Mouse (Mus musculus) embryonic stem cell, embryonic (primary cell): ENCODE results near the gene Cask.

Experiments used
- CTCF ChIA-PET, 4 experiments: fragments of 300-600 bp in 2 of 4; fragments of 350-600 bp in 2 of 4; sonication (Branson Sonifier 250); formaldehyde crosslinking; loops; one replicate each; lab custom pipeline; 2022; ENCODE audit warnings: inconsistent platforms in 2 of 4; lab: Charles Lee
- POLR2A ChIA-PET, 4 experiments: fragments of 300-600 bp in 2 of 4; fragments of 350-600 bp in 2 of 4; sonication (Branson Sonifier 250); formaldehyde crosslinking; loops; one replicate each; lab custom pipeline; 2022; ENCODE audit warnings: antibody characterized with exemption in 4 of 4, inconsistent platforms in 1 of 4; lab: Charles Lee

The Cask gene

GRCm38 (mm10) chrX:13492922-13493321 lies 358.2 kb downstream of the Cask start:
- ChIA-PET POLR2A (no interaction called here), CTCF (no interaction called here)

GRCm38 (mm10) chrX:13490941-13491340 lies 360.2 kb downstream of the Cask start:
- CTCF ChIA-PET, result no interaction called here
- POLR2A ChIA-PET, result interaction anchor here in 1 of 4 experiments (1.6 kb wide), 1 partner anchor 9 kb away, joined by 3 read pairs; no protein-coding TSS in a partner anchor

GRCm38 (mm10) chrX:13489761-13490160 lies 361.4 kb downstream of the Cask start:
- CTCF ChIA-PET, result no interaction called here
- POLR2A ChIA-PET, result interaction anchor here in 1 of 4 experiments (0.7 kb wide), 1 partner anchor 1628 kb away, joined by 3 read pairs; no protein-coding TSS in a partner anchor

GRCm38 (mm10) chrX:13489001-13489400 lies 362.2 kb downstream of the Cask start:
- CTCF ChIA-PET, result no interaction called here
- POLR2A ChIA-PET, result no interaction called here

GRCm38 (mm10) chrX:13484447-13484846 lies 366.7 kb downstream of the Cask start:
- CTCF ChIA-PET, result no interaction called here
- POLR2A ChIA-PET, result no interaction called here

- POLR2A ChIA-PET, result no interaction called here
- CTCF ChIA-PET, result no interaction called here
Observed at GRCm38 (mm10) chrX:13482576-13482975, 368.6 kb downstream of the Cask start.

- ChIA-PET CTCF (no interaction called here), POLR2A (no interaction called here)
Observed at GRCm38 (mm10) chrX:13479570-13479969, 371.6 kb downstream of the Cask start.

GRCm38 (mm10) chrX:13478298-13478697 lies 372.9 kb downstream of the Cask start:
- CTCF ChIA-PET, result no interaction called here
- POLR2A ChIA-PET, result interaction anchor here in 1 of 4 experiments (0.7 kb wide), 1 partner anchor 16 kb away, joined by 3 read pairs; no protein-coding TSS in a partner anchor

- ChIA-PET POLR2A (interaction anchor here in 2 of 4 experiments (0.6 to 1.0 kb wide), 3 partner anchors 23 to 197 kb away, joined by 3 to 4 read pairs (median 3); partner anchors contain the start of gene Ddx3x (in 1 of the 2)), CTCF (no interaction called here)
Observed at GRCm38 (mm10) chrX:13477596-13477995, 373.6 kb downstream of the Cask start.

GRCm38 (mm10) chrX:13475382-13475781 lies 375.8 kb downstream of the Cask start:
- CTCF ChIA-PET, result interaction anchor here in 1 of 4 experiments (0.7 kb wide), 1 partner anchor 247 kb away, joined by 3 read pairs; no protein-coding TSS in a partner anchor
- POLR2A ChIA-PET, result no interaction called here

- ChIA-PET POLR2A (interaction anchor here in 1 of 4 experiments (0.7 to 1.1 kb wide), 3 partner anchors 11 to 128 kb away, joined by 3 to 4 read pairs (median 3); no protein-coding TSS in a partner anchor), CTCF (no interaction called here)
Observed at GRCm38 (mm10) chrX:13472751-13473225, 378.4 kb downstream of the Cask start.

- CTCF ChIA-PET, result no interaction called here
- POLR2A ChIA-PET, result interaction anchor here in 1 of 4 experiments (1.0 to 1.4 kb wide), 2 partner anchors 10 to 36 kb away, joined by 3 read pairs; no protein-coding TSS in a partner anchor
Observed at GRCm38 (mm10) chrX:13471925-13472324, 379.2 kb downstream of the Cask start.

GRCm38 (mm10) chrX:13469160-13470116 lies 381.7 kb downstream of the Cask start:
- ChIA-PET POLR2A (no interaction called here), CTCF (interaction anchor here in 1 of 4 experiments (0.6 kb wide), 1 partner anchor 1729 kb away, joined by 3 read pairs; no protein-coding TSS in a partner anchor)

GRCm38 (mm10) chrX:13467121-13467571 lies 384.0 kb downstream of the Cask start:
- ChIA-PET POLR2A (interaction anchor here in 1 of 4 experiments (1.6 kb wide), 1 partner anchor 186 kb away, joined by 5 read pairs; the partner anchor contains the start of gene Ddx3x), CTCF (no interaction called here)
